Mouse (Mus musculus): ENCODE results near the gene Oosp1. TPM values are rescaled to one million over a fixed set of nuclear protein-coding genes. Genes with fewer than 3 reads are reported as not detected.

Oosp1 gene
- not detected for total RNA-seq (2021)
- long read RNA-seq, experiment 1: 0 reads
- long read RNA-seq, experiment 2: 0 reads

GRCm38 (mm10) chr19:11690839-11691238 is at the start of gene Oosp1:
Gene Oosp1 (minus strand): TSS chr19:11691150.
- DNase-seq: no peak

DNA sequence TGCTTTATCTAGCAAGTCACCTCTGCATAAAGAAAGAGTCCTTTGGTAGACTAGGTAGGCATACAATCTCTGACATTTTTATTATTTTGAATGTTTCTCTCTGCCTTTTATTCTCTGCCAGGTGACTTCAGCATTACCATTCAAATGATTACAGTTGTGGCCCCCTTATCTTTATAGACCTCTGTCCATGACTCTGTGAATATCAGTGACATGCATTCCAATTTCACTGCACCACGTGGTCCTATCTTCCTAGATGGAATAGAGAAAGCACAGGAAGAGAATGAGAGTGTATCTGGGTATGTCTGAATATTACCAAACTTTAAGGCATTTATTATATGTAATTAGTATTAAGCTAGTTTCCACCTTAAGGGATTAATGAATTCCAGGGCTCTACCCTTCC is 45.5 kb upstream of the Oosp1 start:
- no peak for DNase-seq

- no peak for DNase-seq
These were observed 39.3 kb upstream of the Oosp1 start for GRCm38 (mm10) chr19:11730278-11730677.

- DNase-seq: no peak
These were observed 36.4 kb upstream of the Oosp1 start for GRCm38 (mm10) chr19:11727304-11727703.

- no peak for DNase-seq
These were observed 35.0 kb upstream of the Oosp1 start for GRCm38 (mm10) chr19:11725915-11726314.

GRCm38 (mm10) chr19:11724275-11724674 is 33.3 kb upstream of the Oosp1 start:
- DNase-seq: no peak

DNA sequence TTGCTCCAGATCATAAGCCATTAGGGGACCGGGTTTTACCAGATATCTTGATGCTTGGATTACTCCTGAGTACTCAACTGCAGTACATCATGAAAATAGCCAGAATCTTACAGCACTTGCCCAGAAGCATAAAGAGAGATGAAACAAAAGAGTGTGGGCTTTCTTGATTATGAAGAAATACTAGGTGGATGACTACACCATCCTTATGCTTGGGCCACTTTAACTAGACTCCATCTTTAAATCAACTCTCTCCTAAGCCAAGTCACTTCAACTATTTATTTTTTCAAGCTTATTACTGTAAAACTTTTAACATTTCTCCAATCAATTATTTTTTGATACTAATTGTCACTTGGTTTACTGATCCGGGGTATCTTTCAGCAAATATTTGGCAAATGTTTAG is 32.9 kb upstream of the Oosp1 start:
- DNase-seq: no peak

DNA sequence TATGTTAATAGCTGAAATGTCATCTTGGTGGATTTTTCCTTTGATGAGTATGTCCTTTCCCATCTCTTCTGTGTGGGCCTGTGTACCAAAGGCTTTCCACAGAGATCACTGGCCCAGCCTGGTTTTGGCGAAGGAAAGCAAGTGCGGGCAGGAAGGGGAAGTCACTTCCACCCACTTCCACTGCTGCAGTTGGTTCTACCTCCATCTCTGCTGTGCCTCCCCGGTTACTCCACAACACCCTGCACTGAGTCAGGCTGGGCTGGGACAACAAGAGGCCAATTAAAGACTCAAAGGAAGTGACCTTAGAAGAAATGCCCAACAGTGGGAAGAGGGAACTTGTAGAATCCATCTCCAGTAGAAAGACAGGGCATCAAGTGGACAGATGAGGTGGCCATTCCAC is 29.1 kb upstream of the Oosp1 start:
- no peak for DNase-seq

DNA sequence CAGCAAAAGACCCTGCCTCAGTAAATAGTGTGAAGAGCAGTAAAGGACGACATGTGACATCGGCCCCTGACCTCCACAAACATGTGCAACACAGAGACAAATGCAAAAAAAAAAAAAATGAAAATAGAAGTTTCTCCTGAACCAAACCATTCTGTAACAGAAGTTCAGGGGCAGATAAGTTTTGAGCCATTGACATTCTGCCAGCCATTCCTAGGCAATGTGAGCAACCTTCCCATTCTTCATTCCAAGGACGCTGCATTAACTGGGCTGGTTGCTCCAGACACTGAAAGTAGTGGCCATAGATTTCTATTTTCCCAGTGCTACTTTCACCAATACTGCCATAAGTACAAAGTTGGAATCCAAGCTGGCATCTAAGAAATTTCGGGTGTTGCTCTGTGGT is 21.5 kb upstream of the Oosp1 start:
- no peak for DNase-seq

DNA sequence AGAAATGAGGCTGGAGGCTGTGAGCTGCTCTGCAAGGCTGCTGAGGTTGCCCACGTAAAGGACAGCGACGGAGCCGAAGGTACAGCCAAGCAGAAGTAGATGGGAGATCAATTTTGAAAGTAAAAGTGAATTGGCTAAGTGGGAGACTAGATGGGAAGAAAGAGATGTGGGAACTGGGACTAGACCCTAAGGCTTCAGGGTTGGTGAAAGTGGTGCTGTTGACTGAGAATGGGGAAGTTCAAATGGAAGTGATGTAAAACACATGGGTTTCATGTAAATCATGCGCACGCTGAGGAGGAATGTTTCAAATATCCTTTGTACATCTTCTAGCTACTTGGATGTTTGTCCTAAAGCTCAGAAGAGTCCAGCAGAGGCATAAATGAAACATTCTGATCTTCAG is 7.4 kb upstream of the Oosp1 start:
- no peak for DNase-seq

GRCm38 (mm10) chr19:11696755-11697154 is 5.8 kb upstream of the Oosp1 start, which contains the start of gene Oosp3:
Gene Oosp3 (plus strand): TSS chr19:11697055.
- DNase-seq: no peak

DNA sequence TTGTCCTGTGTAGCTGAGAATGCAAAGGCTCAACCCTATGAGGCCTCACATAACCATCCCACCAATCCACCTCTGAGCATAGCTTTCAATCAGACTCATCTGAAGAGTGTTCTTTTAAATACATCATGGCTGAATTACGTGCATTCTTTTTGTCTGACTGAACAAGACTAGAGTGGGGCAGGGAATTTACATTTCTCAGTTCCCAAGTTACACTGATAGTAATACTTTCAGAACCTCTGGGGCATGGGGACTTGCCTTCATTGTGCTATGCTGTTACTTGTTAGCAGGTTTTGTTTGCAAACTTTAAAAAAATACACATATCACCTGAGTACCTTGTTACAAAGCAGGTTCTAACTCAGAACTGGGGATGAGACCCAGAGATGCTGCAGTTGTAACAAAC is 504 bp upstream of the Oosp1 start:
- no peak for DNase-seq

- no peak for DNase-seq
These were observed 29.4 kb downstream of the Oosp1 start for GRCm38 (mm10) chr19:11661562-11661961.

GRCm38 (mm10) chr19:11660459-11660858 is 30.5 kb downstream of the Oosp1 start, which contains the start of gene Oosp2:
Gene Oosp2 (minus strand): TSS chr19:11660559.
- no peak for DNase-seq

- DNase-seq: no peak
These were observed 31.8 kb downstream of the Oosp1 start for GRCm38 (mm10) chr19:11659142-11659541.

GRCm38 (mm10) chr19:11649564-11649963 is 41.4 kb downstream of the Oosp1 start:
- DNase-seq: no peak

GRCm38 (mm10) chr19:11646166-11646565 is 44.8 kb downstream of the Oosp1 start:
- DNase-seq: no peak

DNA sequence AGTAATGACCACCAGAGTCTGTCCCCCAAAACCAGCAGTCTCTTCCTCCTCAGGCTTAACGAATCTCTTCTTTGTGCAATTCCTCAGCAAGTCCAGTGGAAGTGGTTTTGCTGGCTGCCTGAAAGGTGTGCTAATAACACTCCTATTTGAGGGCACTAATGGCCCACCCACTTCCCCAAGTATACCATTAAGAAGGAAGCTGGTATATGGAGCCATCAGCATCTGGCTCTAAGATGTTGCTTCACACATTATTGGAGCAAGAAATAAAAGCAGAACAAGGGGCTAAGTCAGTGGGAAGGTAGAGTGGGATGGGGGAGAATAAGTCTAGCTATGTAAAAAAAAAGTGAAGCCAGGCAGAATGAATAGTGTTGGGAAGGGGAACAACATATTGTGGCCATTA is 50.2 kb downstream of the Oosp1 start, which contains the start of gene Ms4a3:
Gene Ms4a3, minus strand, starts transcription at position 120 of the 400 bp plus-strand sequence.
- no peak for DNase-seq

DNA sequence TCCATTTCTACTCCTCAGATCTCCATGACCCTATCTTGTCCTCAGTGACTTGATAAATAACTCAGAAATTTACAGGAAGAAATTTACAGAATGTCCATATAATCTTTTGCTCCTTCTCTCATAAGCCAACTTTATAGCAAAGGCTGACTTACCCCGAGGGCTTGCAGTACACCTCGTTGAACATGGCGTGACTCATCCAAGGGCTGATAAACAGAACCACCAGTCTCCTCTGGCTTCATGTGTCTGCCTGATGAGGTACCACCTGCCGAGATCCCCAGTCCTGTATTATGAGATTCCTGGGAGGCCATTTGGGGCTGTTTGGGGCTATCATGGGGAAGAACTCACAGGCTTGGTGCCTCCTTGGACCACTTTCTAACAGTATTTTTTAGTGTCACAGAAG is 51.9 kb downstream of the Oosp1 start:
- DNase-seq: no peak

GRCm38 (mm10) chr19:11635572-11635971 is 55.4 kb downstream of the Oosp1 start:
- DNase-seq: no peak

- no peak for DNase-seq
These were observed 56.6 kb downstream of the Oosp1 start for GRCm38 (mm10) chr19:11634330-11634729.

GRCm38 (mm10) chr19:11633732-11634131 is 57.2 kb downstream of the Oosp1 start:
- DNase-seq: no peak

DNA sequence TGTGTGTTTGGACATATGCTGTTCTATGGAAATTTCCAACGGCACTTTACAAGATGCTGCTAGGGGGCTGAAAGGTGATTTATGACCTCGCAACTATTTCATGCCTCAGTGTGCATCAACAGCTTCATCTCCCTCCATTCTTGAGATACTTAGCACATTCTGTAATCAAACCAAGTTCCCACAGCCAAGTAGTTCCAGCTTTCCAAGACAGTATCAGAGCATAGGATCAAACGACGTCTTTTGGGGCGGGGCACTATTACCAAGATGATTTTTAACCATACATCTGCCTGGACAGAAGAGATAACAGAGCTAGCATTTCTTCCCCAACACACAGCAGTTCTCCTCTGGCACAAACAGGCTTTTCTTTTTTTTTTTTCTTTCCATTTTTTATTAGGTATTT is 65.7 kb downstream of the Oosp1 start:
- DNase-seq: no peak

DNA sequence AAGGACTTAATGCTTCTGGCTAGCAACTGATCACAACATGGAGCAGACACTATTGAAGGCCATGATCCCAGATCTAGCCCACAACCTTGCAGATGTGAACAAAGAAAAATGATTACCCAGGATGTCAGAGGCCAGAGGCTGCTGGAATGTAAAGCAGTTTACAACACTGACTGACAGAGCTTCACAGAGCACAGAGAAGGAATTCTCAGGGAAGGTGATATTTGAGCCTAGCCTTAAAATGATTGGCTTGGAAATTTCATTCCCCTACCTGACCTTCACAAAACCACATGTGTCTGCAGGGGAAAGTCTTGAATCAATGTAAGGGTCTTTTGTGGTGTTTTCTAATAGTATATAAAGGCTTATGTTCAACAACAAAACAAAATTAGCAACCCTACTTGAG is 66.2 kb downstream of the Oosp1 start:
- DNase-seq: no peak

GRCm38 (mm10) chr19:11623551-11623950 is 67.4 kb downstream of the Oosp1 start, which contains the start of gene Ms4a2:
Gene Ms4a2 (minus strand): TSS chr19:11623719.
- no peak for DNase-seq

Measured in gastrocnemius, postnatal 25 days (tissue).